Mouse (Mus musculus) layer of hippocampus, adult 18-20 months (tissue): ENCODE results near the gene Olfr430. TPM values are rescaled to one million over a fixed set of nuclear protein-coding genes. Genes with fewer than 3 reads are reported as not detected.
"Not testable (repeated sequence)": the region's sequence is repeated elsewhere in the genome, so short reads cannot be mapped to it uniquely, and the experiment has no call there.

Source experiments
- DNase-seq, 2 experiments: peaks; one replicate each; pipeline ENCODE4 v3.0.0; 2022; ENCODE audit warnings: low spot score in 2 of 2
- long read RNA-seq: library from polyadenylated mRNA; stranded (forward); transcript quantifications from one replicate; pipeline ENCODE4 v2.0.0, GENCODE M21; 2021
- total RNA-seq, 2 experiments: library from RNA; stranded (reverse); gene quantifications; 2 replicates each; pipeline ENCODE4 v1.2.3; 2021

Olfr430 gene
- total RNA-seq, result not detected
- long read RNA-seq, result 0 reads

DNA sequence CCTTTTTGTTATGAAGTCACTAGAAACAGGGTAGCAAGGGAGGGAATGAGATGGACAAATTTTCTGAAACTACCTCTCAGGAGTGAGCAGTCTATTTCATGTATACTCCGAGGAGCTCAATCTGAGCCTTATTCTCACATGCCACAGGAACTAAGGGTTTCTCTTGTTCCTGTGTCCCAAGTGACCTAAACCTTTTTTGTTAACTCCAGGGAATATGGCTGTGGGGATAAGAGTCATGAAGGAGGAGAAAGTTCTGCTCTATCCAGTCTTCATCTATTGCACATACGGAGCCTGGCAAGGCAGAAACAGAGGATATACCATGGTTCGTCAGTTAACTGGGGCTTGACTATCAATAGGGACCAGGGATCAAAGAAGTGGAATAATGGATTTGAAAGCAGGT lies at the start of gene Olfr430:
Gene Olfr430, plus strand, starts transcription at position 301 of the 400 bp plus-strand sequence.
- DNase-seq, result no peak

DNA sequence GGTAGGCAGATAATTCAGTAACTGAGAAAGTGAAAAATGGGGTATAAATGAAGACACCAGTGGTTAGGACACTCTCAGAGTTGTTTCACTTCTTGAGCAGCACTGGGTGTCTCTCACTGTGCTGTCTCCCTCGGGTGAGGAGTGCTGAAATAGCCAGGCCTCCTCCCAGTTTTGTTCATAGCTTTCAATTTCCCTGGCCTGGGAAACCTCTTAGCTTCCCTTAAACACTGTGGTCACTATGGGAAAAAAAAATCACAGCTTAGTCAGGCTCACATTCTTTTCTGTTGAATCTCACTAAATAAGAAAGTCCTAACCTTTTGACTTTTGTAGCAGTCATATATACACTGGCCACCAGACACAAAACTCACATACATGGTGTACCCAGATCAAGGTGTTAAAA lies 34.7 kb upstream of the Olfr430 start, which contains the start of gene Ifi205:
Gene Ifi205, minus strand, starts transcription at position 113 of the 400 bp plus-strand sequence.
- no peak for DNase-seq

DNA sequence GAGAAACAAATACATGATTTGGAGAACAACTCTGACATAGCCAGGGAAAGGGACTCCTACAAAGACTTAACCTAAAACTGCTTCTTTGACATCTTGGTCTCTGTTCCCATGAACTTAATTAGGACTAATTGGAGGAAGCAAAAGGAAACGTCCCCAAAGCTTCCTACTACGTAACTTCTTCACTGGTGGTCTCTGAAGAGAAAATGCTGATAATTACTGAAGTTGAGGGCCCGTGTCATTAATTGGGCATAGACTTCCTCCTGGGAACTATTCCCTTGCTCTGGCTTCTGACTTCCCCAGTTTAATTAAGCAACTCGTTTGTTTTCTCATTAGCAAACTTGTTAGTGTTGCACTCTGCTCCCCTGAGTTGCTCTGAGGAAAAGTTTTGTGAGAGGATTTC lies 30.6 kb upstream of the Olfr430 start:
- DNase-seq, result no peak

DNA sequence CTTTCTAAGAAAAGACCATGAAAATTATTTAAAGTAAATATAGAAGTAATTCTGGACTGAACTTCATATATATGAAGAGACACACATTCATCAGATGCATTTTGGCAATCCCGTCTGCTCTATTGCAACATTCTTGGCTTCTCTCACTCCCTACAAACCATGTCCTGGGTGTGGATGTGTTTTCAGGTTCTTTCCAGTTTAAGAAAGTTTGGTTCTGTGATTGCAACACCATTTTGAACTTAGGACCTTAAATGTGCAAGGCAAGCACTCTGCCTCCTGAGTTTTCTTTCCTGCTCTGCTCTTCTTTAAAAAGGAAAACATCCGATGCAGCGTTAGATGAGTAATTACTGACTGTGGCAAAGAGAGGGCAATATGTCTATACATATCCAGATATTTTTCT lies 27.9 kb upstream of the Olfr430 start:
- no peak for DNase-seq

DNA sequence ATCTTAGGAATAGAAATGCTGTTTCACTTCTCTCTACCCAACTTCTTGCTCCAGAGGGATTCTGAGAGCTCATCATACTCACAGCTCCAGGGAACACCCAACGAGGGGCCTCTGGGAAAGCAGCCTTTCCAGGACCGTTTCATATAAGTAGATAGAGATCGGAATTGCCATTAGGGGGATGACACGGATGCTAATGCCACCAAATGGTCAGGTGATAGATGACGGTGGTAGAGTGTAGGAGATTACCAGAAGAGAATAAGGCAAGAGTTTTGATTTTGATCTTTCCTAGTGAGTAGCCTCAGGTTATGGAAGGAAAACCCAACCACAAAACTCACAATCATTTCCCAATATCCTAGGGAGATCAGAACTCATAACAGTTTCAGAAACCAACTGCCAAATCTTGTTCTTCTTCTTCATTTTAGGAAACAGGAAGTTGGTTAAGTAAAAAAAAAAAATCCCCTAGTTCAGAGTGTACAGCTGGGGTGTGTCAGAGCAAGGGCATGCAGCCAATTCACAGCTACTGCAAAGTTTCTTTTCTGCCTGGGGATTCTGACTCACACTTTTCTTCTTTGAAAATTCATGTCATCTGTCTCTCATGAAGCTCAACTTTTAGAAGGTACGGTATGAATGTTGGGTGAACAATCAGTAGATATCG lies 25.8 kb upstream of the Olfr430 start, which contains the start of gene Olfr433:
Gene Olfr433, plus strand, starts transcription at position 183 of the 655 bp plus-strand sequence.
- peak; percentile 6 to 27 for DNase-seq

DNA sequence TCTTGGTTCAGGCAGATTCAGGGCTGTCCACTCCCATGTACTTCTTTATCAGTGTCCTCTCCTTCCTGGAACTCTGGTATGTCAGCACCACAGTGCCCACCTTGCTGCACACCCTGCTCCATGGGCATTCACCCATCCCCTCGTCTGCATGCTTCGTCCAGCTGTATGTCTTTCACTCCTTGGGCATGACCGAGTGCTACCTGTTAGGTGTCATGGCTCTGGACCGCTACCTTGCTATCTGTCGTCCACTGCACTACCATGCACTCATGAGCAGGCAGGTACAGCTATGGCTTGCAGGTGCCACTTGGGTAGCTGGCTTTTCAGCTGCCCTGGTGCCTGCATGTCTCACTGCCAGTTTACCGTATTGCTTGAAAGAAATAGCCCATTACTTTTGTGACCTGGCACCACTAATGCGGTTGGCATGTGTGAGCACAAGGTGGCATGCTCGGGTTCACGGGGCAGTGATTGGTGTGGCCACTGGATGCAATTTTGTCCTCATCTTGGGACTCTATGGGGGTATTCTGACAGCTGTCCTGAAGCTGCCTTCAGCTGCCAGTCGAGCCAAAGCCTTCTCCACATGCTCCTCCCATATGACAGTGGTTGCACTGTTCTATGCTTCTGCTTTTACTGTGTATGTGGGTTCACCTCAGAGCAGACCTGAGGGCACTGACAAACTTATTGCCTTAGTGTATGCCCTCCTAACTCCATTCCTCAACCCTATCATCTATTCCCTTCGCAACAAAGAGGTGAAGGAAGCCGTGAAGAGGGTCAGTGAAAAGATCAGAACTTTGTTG lies 24.1 kb upstream of the Olfr430 start:
- not testable (repeated sequence) for DNase-seq

DNA sequence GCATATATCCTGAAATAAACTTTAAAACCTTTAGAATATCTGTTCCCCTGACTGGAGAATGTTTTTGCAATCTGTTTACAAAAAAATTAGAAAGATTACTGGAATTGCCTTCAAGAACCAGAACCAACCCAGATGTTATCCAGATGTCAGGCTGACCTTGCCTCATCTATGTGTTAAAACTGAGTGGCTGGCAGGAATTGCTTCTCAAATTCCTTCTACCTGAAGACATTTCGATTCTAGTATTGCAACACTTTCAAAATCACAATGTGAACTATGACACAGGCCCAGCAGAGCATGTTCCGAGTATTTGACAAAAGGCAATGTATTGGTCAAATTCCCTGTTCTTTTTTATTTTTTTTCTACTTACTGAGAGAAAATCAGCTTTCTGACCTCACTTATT lies 22.0 kb upstream of the Olfr430 start:
- DNase-seq, result no peak

DNA sequence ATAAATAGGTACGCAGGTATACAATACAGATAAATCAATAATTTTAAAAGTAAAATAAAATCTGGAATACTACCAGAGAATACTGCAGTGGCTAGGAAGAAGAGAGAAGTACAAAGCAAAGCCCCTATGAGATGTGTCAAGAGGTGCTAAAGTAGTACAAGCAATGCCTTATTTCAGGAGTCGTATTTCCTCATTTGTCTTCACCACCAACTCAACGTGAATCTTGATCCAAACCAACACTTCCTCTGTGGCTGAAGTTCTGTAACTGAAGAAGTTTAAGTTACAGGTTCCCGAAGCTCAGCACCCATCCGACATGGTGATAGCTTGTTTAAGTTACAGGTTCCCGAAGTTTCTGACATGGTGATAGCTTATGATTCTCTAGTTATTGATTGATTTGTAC lies 18.2 kb upstream of the Olfr430 start:
- DNase-seq, result not testable (repeated sequence)

DNA sequence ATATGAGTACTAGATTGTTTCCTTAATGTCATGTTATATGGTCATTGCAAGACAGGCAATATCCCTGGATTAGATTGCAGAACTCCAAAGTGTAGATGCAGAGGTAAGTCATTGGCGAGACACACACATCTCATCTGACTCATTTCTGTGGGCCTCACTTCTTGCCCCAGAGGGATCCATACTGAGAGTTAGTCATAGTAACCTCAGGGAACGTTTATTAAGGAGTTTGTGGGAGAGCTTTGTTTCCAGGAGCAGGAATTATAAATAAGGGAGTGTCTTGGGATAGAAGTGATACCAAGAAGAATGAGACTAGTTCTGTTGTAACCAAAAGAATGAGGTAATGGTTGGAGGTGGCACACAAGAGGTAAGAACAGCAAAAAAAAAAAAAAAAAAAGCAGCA lies 17.5 kb upstream of the Olfr430 start, which contains the start of gene Olfr432:
Gene Olfr432, plus strand, starts transcription at position 313 of the 400 bp plus-strand sequence.
- DNase-seq, result no peak

DNA sequence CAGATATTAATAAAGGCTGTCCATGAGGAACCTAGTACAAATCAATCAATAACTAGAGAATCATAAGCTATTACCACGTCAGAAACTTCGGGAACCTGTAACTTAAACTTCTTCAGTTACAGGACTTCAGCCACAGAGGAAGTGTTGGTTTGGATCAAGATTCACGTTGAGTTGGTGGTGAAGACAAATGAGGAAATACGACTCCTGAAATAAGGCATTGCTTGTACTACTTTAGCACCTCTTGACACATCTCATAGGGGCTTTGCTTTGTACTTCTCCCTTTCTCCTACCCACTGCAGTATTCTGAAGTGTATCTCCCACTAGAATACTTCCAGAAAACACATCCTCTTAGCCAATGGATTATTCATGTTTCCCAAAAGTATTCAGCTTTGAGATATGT lies 17.0 kb upstream of the Olfr430 start:
- DNase-seq, result not testable (repeated sequence)

DNA sequence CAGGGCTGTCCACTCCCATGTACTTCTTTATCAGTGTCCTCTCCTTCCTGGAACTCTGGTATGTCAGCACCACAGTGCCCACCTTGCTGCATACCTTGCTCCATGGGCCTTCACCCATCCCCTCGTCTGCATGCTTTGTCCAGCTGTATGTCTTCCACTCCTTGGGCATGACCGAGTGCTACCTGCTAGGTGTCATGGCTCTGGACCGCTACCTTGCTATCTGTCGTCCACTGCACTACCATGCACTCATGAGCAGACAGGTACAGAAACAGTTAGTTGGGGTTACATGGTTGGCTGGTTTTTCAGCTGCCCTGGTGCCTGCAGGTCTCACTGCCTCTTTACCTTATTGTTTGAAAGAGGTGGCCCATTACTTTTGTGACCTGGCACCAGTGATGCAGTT lies 15.9 kb upstream of the Olfr430 start:
- DNase-seq, result no peak

DNA sequence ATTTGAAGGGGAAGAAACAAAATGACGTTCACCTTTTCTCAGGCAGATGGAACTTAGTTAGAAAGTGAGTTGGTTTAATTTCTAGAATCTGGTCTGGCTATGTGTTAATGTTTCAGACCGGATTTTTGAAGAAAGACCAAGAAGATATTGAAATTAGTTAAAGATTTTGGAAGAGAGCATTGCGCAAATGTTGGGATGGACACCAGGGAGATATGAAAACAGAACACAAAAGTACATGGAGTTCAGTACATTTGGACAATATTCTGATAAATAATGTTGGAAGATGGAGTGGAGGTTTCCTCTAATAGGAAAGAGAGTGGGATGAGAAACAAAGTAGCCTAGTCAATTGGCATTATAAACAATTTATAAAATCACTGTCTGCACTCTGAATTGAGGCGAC lies 14.9 kb upstream of the Olfr430 start:
- no peak for DNase-seq

DNA sequence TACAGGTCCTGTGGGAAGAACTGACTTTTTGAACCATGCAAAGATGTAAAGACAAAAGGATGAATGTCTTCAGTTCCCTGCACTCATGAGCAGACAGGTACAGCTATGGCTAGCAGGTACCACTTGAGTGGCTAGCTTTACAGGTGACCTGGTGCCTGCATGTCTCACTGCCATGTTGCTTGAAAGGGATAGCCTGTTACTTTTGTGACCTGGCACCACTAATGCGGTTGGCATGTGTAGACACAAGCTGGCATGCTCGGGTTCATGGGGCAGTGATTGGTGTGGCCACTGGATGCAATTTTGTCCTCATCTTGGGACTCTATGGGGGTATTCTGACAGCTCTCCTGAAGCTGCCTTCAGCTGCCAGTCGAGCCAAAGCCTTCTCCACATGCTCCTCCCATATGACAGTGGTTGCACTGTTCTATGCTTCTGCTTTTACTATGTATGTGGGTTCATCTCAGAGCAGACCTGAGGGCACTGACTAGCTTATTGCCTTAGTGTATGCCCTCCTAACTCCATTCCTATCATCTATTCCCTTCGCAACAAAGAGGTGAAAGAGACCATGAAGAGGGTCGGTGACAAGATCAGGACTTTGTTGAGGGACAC lies 14.4 kb upstream of the Olfr430 start:
- DNase-seq, result no peak

DNA sequence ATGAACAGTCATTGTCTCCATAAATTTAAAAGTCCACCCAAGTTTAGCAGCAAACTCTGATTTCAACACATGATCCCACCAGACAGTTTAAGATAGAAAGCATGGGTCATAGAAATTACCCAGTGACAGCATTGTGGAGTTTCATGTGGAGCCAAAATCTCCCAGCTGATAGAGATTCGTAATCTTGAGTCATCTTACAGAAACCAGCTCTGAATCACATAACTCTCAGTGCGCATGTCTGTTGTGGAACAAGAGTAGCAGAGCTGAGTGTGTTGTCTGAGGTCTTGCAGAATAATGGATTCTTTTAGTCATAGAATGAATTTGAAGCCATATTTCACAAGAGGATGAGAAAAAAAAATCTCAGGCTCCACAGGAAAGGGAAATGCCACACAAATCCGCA lies 13.4 kb upstream of the Olfr430 start:
- peak in 1 of 2 experiments; percentile 13 for DNase-seq

DNA sequence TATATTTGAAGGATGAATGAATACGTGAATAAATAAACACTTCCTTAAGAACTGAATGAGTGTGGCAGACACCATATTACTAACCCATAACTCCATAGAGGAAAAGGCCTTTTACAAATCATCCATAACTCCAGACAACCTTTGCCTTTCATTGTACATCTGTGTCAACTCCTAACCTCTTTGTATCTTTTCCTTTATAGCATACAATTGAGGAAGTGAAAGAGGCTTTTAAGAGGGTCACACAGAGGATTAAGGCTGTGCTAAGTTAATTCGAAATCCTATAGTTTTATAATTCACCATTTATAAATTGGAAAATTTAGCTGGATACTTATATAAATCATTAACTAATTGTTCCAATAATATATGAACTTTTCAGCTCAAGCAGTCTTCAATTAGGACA lies 11.2 kb upstream of the Olfr430 start:
- no peak for DNase-seq

DNA sequence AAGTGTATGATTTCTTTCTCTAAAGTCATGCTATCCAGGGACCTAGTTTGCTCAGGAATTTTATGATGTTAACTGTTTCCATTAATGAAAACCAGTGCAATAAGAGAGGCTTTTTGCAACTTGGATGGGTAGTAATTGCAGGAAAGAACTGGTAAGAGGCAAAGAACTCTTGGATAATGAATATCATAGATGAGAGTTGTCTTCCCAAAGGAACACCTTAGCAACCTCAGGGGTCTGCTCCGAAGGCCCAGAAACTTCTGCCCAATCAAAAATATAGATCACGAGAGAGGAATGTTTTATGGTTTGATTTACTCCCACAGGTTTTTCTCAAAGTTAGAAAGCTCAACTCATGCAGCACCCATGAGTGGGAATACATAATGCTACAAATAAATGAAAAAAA lies 17.6 kb downstream of the Olfr430 start, which contains the start of gene Olfr429:
Gene Olfr429, plus strand, starts transcription at position 301 of the 400 bp plus-strand sequence.
- DNase-seq, result no peak

DNA sequence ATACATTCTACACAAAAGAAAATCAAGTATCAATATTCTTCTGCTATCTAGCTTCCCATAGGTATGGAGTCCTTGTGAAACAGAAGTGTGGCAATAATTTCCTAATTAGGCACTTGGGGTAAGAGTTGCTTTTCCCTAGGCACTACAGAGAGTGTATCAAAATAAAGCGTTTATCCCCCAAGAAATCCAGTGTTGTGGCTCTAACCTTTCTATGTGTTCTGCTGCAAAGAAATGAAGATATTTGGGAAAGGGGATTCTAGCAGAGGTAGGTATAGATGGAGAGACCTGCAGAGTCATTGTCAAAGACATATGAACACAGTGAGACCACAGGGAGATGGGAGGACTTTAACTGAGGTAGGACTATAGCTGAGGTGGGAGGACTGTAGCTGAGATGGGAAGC lies 30.2 kb downstream of the Olfr430 start, which contains the start of gene Olfr427:
Gene Olfr427, plus strand, starts transcription at position 301 of the 400 bp plus-strand sequence.
- no peak for DNase-seq

DNA sequence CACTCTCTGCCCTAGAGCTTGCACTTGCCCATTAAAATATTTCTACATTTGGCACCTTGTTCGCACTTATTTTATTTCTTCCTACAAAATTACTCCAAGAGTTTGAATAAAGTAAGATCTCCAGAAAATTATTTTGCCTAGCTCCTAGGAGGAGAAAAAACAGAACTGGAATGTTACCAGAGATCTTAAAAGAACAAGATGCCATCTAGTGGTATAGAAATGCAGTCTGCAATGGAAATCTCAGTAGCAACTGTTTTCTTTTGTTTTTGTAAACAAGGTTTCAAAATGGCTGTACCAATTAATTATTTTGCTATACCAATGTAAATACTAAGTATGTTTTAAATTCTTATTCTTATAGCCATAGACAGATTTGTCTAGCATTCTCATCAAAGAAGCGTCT lies 37.3 kb downstream of the Olfr430 start:
- DNase-seq, result peak in 1 of 2 experiments; percentile 1

DNA sequence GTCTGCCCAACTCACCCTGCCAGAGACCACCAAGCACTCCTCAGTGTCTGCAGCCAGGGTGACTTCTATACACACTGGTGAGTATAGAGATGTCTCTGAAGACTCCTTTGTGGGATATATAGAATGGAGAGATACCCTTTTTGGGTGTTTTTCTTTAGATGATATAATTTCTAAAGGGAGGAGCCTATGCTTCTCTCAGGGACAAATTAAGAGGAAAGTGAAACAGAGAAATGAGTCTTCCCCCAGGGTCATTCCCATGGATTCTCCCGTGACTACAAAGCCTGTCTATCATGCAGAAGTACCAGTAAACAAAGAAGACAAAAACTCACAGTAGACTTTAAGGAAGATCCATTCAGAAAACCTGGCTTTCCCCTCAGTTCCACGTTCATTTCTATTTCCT lies 54.7 kb downstream of the Olfr430 start, which contains the start of gene Olfr231:
Gene Olfr231, minus strand, starts transcription at position 101 of the 400 bp plus-strand sequence.
- DNase-seq, result no peak
